Mouse (Mus musculus): ENCODE measurements around the gene Hydin. TPM values are rescaled to one million over a fixed set of nuclear protein-coding genes. Genes with fewer than 3 reads are reported as not detected.

Hydin gene
- total RNA-seq, 2 experiments from 2014 or later: 0.05 to 0.07 TPM

GRCm38 (mm10) chr8:110424146-110424545 lies 157.4 kb downstream of the Hydin start:
- intact Hi-C loops (cut with DNase I): no loop called here

GRCm38 (mm10) chr8:110431340-110431739 lies 164.6 kb downstream of the Hydin start:
- intact Hi-C loops (cut with DNase I): no loop called here
- DNase-seq: no peak

More at GRCm38 (mm10) chr8:110424146-110424545, 157.4 kb downstream of the Hydin start:
- DNase-seq: no peak

- intact Hi-C loops (cut with DNase I): no loop called here
- no peak for DNase-seq
Measured at GRCm38 (mm10) chr8:110440528-110440927, 173.8 kb downstream of the Hydin start.

GRCm38 (mm10) chr8:110444276-110444675 lies 177.5 kb downstream of the Hydin start:
- DNase-seq: no peak
- intact Hi-C loops (cut with DNase I): no loop called here

- intact Hi-C loops (cut with DNase I): no loop called here
- DNase-seq: no peak
Measured at GRCm38 (mm10) chr8:110450463-110450862, 183.7 kb downstream of the Hydin start.

GRCm38 (mm10) chr8:110454466-110454865 lies 187.7 kb downstream of the Hydin start:
- no peak for DNase-seq
- intact Hi-C loops (cut with DNase I): no loop called here

GRCm38 (mm10) chr8:110457424-110457823 lies 190.6 kb downstream of the Hydin start:
- DNase-seq: no peak
- intact Hi-C loops (cut with DNase I): no loop called here

- no peak for DNase-seq
- intact Hi-C loops (cut with DNase I): no loop called here
Measured at GRCm38 (mm10) chr8:110462627-110463208, 195.9 kb downstream of the Hydin start.

- intact Hi-C loops (cut with DNase I): no loop called here
- no peak for DNase-seq
Measured at GRCm38 (mm10) chr8:110463773-110464460, 197.1 kb downstream of the Hydin start.

- intact Hi-C loops (cut with DNase I): no loop called here
Measured at GRCm38 (mm10) chr8:110465606-110466005, 198.8 kb downstream of the Hydin start.

GRCm38 (mm10) chr8:110477256-110477655 lies 210.5 kb downstream of the Hydin start:
- DNase-seq: no peak
- intact Hi-C loops (cut with DNase I): no loop called here

More at GRCm38 (mm10) chr8:110465606-110466005, 198.8 kb downstream of the Hydin start:
- DNase-seq: no peak

GRCm38 (mm10) chr8:110478576-110478975 lies 211.8 kb downstream of the Hydin start:
- intact Hi-C loops (cut with DNase I): loop anchor here (2.0 kb wide), 1 partner anchor 348 kb away; no protein-coding TSS in a partner anchor
- DNase-seq: no peak

GRCm38 (mm10) chr8:110479401-110479800 lies 212.6 kb downstream of the Hydin start:
- DNase-seq: no peak
- intact Hi-C loops (cut with DNase I): loop anchor here (2.0 kb wide), 1 partner anchor 349 kb away; no protein-coding TSS in a partner anchor

- intact Hi-C loops (cut with DNase I): no loop called here
- DNase-seq: no peak
Measured at GRCm38 (mm10) chr8:110482275-110482674, 215.5 kb downstream of the Hydin start.

- no peak for DNase-seq
- intact Hi-C loops (cut with DNase I): no loop called here
Measured at GRCm38 (mm10) chr8:110485234-110485633, 218.5 kb downstream of the Hydin start.

- DNase-seq: no peak
- intact Hi-C loops (cut with DNase I): no loop called here
Measured at GRCm38 (mm10) chr8:110486020-110486419, 219.2 kb downstream of the Hydin start.

GRCm38 (mm10) chr8:110487644-110488043 lies 220.9 kb downstream of the Hydin start:
- intact Hi-C loops (cut with DNase I): no loop called here

GRCm38 (mm10) chr8:110489344-110489743 lies 222.6 kb downstream of the Hydin start:
- intact Hi-C loops (cut with DNase I): no loop called here
- no peak for DNase-seq

More at GRCm38 (mm10) chr8:110487644-110488043, 220.9 kb downstream of the Hydin start:
- no peak for DNase-seq

GRCm38 (mm10) chr8:110491118-110491517 lies 224.3 kb downstream of the Hydin start:
- intact Hi-C loops (cut with DNase I): no loop called here
- DNase-seq: no peak

GRCm38 (mm10) chr8:110496286-110496685 lies 229.5 kb downstream of the Hydin start:
- intact Hi-C loops (cut with DNase I): no loop called here
- DNase-seq: no peak

GRCm38 (mm10) chr8:110500253-110500652 lies 233.5 kb downstream of the Hydin start:
- intact Hi-C loops (cut with DNase I): no loop called here

GRCm38 (mm10) chr8:110500661-110501060 lies 233.9 kb downstream of the Hydin start:
- intact Hi-C loops (cut with DNase I): no loop called here
- DNase-seq: no peak

More at GRCm38 (mm10) chr8:110500253-110500652, 233.5 kb downstream of the Hydin start:
- no peak for DNase-seq

All from gastrocnemius, postnatal 36 days (tissue).